Mouse (Mus musculus) urinary bladder, adult 18-20 months (tissue): ENCODE measurements around the gene Cplx2.

Source experiments
- DNase-seq, 2 experiments: peaks; one replicate each; pipeline ENCODE4 v3.0.0; 2022; ENCODE audit warnings: low spot score in 2 of 2, mixed read lengths in 2 of 2

Cplx2 gene

DNA sequence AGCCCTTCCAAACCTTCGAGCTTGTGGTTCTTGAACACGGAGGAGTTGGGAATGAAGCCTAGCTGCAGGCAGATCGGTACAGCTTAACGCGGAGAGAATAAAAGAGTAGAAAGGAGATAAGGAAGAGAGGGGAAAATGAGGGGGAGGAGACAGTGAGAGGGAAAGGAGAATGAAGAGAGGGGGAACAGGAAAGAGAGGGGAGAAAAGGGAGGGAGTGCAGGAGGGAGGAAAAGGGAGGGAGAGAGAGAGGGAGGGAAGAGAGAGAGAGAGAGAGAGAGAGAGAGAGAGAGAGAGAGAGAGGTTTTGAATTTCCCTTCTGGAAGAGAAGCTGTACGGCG is at the start of gene Cplx2:
Gene Cplx2 (plus strand): TSS at position 301 of the 338 bp plus-strand sequence.
- no peak for DNase-seq

GRCm38 (mm10) chr13:54322396-54323306 is 48.5 kb upstream of the Cplx2 start:
- peak in 1 of 2 experiments; percentile 45 for DNase-seq

DNA sequence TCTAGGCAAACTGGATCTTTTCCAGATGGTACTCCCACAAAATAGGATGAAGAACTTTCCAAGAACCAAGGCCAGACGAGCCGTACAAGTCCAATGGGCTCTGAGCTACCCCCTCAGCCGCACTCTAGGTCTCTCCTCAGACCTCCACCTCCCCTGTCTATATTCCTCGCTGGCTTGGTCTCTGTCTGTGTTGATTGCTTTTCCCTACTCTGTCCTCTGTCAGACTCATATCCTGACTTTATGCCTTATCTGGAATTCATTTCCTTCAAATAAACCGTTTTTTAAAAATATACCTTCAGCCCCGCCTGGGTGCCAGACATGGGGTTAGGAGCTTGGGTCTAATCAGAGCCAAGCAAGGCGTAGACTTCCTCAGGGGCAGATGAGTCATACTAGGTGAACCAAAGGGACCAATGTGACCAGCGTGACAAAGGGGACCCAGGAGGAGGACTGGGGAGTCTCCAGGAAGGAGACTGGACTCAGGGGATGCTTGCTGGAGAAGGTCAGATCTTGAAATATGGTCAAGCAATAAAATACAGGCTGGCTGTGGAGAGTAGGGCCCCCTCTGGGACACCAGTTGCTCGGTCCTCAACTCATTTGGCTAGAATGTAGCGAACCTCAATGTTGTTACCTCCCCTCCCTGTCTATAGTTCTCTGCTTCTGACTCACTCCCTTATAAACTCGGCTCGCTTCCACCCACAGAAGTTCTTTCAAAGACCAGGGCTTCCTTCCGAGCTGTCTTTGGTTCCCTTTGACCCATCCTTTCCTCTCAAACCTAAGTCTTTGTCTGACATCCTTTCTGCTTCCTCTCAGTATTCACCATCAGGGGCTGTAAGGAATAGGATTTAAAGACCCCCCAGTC is 47.6 kb upstream of the Cplx2 start:
- no peak for DNase-seq

DNA sequence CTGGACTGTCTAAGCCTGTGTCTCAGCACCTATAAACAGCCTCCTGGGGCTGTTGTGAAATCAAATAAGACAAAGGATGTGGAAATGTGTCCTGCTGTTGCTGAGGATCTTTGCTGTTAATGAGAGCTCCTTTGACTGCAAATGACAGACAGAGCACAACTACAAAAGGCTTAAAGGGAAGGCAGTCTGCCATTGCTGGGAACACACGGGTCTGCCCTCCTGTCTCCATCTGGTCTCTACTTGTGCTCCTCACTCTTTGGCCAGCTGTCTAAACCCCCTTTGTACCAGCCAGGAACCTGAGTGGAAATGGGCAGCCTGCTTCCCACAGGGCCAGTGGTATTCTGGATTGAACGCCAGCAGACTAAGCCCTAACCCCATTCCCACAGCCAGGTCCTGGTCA is 47.0 kb upstream of the Cplx2 start:
- DNase-seq: no peak

DNA sequence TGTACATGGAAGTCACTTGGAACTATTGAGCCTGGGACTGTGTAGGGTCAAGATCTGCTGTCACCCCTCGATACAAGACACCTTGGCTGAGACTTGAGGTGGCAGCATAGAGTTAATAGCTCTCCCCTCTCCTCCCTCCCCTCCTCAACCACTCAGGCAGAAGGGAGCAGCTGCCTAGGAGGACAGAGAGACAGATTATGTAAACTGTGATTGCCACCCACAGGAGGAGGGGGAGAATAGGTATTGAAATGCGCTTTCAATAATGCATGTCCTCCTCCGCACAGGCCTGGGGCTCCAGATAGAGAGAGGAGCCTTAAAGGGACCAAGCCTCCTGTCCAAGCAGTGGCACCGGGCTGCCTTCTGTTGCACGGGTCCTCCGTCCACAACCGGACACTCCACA is 45.3 kb upstream of the Cplx2 start:
- DNase-seq: no peak

DNA sequence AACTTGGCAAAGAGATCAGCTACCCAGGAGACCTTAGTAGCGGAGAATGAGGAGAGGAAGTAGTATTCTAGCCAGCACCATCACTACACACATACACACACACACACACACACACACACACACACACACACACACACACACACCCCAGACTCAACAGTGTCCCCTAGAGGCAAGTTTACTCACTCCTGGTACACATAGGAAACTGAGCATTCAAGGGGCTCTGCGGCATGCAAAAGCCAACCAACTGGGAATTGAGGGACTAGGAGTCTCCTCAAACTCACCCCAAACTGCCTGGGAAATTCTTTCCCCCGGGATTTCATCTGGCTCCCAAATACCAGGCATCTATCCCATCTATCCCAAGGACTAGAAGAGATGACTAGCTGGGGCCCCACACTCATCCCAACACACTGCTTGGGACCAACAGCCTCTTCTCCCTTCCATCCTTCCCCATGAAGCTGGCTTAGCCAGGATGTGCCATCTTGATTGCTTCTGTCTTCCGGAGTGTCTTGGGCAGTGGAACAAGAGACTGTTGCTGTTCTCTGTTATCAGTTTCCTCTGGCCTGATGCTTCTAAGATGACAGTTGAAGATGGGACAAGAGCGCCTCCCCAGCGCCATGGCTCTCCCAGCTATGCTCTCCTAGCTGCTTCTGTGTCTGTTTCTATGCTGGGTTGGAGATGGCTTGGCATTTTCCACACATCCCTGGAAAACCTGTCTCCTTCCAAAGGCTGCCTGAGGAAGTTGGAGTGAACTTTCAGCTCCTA is 44.3 kb upstream of the Cplx2 start:
- no peak for DNase-seq

DNA sequence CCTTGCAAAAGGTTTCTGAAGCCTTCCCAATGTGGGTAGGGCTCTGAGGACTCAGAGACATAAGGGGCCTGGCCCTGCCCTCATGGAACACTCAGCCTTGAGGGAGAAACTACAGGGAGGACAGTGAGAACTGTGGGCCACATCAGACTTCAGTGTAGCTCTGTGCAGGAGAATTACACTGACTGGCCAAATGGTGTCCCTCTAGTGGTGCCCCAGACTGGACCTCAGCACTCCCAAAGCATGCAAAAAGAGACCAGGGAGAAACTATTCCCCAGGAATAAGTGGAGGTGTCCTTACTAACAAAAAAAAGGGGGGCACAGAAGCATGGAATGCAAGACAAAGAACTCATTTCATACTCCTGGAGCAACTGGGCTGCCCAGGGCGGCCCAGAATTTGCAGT is 43.1 kb upstream of the Cplx2 start:
- DNase-seq: no peak

DNA sequence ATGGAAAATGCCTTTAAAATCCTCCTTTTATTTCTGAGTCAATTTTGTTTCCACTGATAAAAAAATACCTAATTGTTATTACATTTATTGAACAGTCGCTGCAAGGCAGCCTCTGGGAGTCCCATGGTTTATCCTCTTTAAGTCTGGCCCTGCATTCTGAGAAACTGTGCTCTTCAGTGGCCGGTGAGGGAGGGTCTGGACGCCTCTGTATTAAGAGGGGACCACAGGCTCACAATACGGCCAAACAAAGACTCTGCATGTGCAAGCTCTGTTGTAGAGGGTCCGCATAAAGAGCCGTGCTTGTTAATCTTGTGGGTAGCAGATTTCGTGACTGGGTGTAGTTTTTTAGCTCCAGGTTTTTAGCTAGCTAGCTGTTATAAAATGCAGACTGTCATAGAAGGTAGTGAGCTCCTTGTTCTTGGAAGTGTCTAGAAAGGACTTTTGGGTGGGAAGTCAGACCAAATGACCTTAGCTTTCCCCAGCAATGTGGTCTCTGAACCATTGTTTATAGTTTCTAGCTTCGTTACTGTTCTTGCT is 42.1 kb upstream of the Cplx2 start:
- DNase-seq: no peak

DNA sequence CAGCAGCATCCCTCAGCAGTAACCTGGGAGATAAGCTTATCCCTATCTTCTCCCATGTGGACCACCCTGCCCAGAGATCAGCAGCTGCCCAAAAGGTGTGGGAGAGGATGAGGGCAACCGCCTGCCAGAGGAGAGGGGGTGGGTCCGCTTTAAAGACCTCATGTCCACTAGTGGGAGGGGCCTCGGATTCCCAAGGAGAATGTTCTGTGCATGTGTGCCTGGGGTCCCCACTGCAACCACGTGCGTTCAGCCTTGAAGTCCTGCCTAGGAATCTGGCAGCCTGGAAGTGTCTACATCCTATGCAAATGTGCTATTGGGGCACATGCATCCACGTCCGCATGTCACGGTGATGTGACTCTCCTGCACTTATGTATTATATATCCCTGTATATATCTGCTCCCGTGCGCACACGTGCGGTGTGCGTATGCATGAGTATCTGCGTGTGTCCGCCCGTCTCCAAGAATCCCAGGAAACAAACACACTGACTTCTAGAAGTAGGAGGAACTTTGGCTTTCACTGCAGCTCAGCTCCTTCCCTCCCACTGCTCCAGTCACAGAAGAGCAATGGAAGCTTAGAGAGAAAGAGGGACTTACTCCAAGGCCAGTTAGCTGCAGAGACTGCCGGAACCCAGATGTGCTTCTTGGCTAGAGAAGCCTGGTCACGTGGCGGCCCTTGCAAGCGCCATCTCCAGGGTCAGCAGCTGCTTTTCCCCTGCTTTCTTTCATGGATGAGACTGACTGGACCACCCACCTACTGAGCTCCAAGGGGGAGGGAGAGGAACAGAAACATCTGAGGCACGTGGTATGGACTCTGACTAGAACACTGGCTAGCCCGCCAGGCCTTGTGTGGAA is 39.1 kb upstream of the Cplx2 start:
- peak in 1 of 2 experiments; percentile 67 for DNase-seq

- DNase-seq: no peak
These were observed 38.1 kb upstream of the Cplx2 start for GRCm38 (mm10) chr13:54332921-54333477.

GRCm38 (mm10) chr13:54337058-54337457 is 34.1 kb upstream of the Cplx2 start:
- no peak for DNase-seq

- peak in 1 of 2 experiments; percentile 6 for DNase-seq
These were observed 33.6 kb upstream of the Cplx2 start for GRCm38 (mm10) chr13:54337541-54337940.

GRCm38 (mm10) chr13:54338815-54339214 is 32.3 kb upstream of the Cplx2 start:
- no peak for DNase-seq

DNA sequence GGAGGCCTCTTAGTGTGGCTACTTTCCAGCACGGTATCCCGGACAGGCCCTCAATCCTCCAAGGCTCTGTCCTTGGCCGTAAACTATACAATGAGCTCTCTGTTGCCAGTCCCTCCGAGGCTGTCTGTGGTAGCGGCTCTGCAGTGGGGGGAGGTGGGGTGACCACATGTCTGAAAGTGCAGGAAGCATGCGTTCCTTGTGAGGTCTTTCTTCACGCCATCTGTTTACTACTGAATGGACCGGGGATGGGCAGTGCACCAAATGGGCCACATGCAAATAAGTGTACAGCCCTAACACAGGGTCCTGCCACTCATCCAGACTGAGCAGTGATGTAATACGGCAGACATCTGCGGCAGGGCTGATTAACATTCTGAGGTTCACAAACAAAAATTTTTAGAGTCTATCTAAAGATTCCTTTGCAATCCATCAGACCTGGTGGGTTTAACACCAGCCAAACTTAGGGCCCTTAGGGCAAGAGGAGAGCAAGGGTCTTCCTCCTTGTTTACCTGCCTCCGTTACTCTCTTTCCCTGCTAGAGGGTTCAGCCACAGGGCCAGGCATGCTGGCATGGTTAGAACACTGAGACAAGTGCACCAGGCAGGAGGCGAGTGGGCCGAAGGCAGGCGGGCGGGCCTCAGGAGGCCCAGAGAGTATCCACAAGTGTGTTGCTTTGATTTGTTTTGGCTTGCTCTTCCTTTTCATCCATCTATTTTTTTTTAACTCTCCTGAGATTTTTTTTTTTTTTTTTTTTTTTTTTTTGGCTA is 25.1 kb upstream of the Cplx2 start:
- DNase-seq: no peak

GRCm38 (mm10) chr13:54348011-54348410 is 23.1 kb upstream of the Cplx2 start:
- no peak for DNase-seq

- no peak for DNase-seq
These were observed 21.9 kb upstream of the Cplx2 start for GRCm38 (mm10) chr13:54349126-54349759.

- no peak for DNase-seq
These were observed 13.7 kb upstream of the Cplx2 start for GRCm38 (mm10) chr13:54357420-54357819.

DNA sequence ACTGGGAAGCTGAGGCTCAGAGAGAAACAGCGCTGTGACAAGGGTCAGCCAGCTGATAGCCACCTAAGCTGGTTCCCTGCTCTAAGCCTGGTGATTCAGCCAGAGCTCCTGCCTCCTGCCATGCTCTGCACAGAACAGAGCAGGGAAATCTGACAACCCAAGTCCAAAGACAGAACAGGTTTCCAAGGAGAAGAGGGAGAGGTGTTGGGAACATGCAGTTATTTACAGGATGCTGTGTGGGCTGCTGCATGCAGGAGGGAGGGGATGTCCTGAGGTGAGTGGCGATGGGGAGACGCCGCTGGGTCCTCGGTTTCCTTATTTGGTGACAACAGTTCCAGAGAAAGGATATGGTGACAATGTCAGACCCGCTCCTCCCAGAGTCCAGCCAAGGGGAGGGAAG is 12.0 kb upstream of the Cplx2 start:
- no peak for DNase-seq

DNA sequence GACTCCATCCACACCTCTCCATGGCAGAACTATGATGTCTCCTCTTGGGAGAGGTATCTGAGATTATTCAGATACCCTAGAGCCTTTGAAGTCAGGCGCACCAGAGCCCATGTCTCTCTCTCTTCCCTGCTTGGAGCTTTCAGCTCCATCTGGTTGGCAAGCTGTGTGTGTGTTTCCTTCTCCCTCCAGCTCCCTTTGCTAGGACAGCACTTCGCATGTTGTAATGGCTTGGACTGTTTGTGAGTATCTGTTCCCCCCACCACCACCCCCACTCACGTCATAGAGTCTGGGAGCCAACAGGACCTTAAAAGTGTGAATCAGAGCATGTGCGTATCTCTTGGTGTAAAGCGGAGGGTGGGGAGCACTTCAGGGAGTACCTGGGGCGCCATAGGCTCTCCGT is 6.5 kb upstream of the Cplx2 start:
- DNase-seq: no peak
